Mouse (Mus musculus): Measurements from ENCODE around the gene Polr1e.
"Not testable (repeated sequence)": the region's sequence is repeated elsewhere in the genome, so short reads cannot be mapped to it uniquely, and the experiment has no call there.

Gene Polr1e

GRCm38 (mm10) chr4:45018452-45018980 lies at the start of gene Polr1e:
TSS of gene Polr1e (plus strand) at chr4:45018583.
- DNase-seq (ENCODE audit: extremely low read depth, low read depth, low spot score) = peak; percentile 45

- no peak for DNase-seq (ENCODE audit: extremely low read depth, low read depth, low spot score)
Measured at GRCm38 (mm10) chr4:44970056-44970455, 48.3 kb upstream of the Polr1e start.

GRCm38 (mm10) chr4:44970612-44971110 lies 47.7 kb upstream of the Polr1e start:
- DNase-seq (ENCODE audit: extremely low read depth, low read depth, low spot score) = no peak

- DNase-seq (ENCODE audit: extremely low read depth, low read depth, low spot score) = peak; percentile 36
Measured at GRCm38 (mm10) chr4:44973450-44973849, 44.9 kb upstream of the Polr1e start.

GRCm38 (mm10) chr4:44973871-44974270 lies 44.5 kb upstream of the Polr1e start:
- DNase-seq (ENCODE audit: extremely low read depth, low read depth, low spot score) = no peak

- DNase-seq (ENCODE audit: extremely low read depth, low read depth, low spot score) = no peak
Measured at GRCm38 (mm10) chr4:44974331-44974730, 44.1 kb upstream of the Polr1e start.

- DNase-seq (ENCODE audit: extremely low read depth, low read depth, low spot score) = no peak
Measured at GRCm38 (mm10) chr4:44976026-44976615, 42.3 kb upstream of the Polr1e start.

- DNase-seq (ENCODE audit: extremely low read depth, low read depth, low spot score) = no peak
Measured at GRCm38 (mm10) chr4:44976921-44977710, 41.3 kb upstream of the Polr1e start.

- DNase-seq (ENCODE audit: extremely low read depth, low read depth, low spot score) = no peak
Measured at GRCm38 (mm10) chr4:44978175-44978574, 40.2 kb upstream of the Polr1e start.

GRCm38 (mm10) chr4:44979794-44980338 lies 38.5 kb upstream of the Polr1e start:
- no peak for DNase-seq (ENCODE audit: extremely low read depth, low read depth, low spot score)

- no peak for DNase-seq (ENCODE audit: extremely low read depth, low read depth, low spot score)
Measured at GRCm38 (mm10) chr4:44981280-44981973, 37.0 kb upstream of the Polr1e start, which contains the start of gene Grhpr. TSS of gene Grhpr (plus strand) at chr4:44981395.

GRCm38 (mm10) chr4:44981974-44982287 lies 36.5 kb upstream of the Polr1e start:
- no peak for DNase-seq (ENCODE audit: extremely low read depth, low read depth, low spot score)

- no peak for DNase-seq (ENCODE audit: extremely low read depth, low read depth, low spot score)
Measured at GRCm38 (mm10) chr4:44982440-44983130, 35.8 kb upstream of the Polr1e start.

- DNase-seq (ENCODE audit: extremely low read depth, low read depth, low spot score) = no peak
Measured at GRCm38 (mm10) chr4:44983131-44983740, 35.1 kb upstream of the Polr1e start.

GRCm38 (mm10) chr4:44990560-44990959 lies 27.8 kb upstream of the Polr1e start:
- no peak for DNase-seq (ENCODE audit: extremely low read depth, low read depth, low spot score)

GRCm38 (mm10) chr4:44992330-44992729 lies 26.1 kb upstream of the Polr1e start:
- not testable (repeated sequence) for DNase-seq (ENCODE audit: extremely low read depth, low read depth, low spot score)

- DNase-seq (ENCODE audit: extremely low read depth, low read depth, low spot score) = not testable (repeated sequence)
Measured at GRCm38 (mm10) chr4:44993179-44993578, 25.2 kb upstream of the Polr1e start.

- no peak for DNase-seq (ENCODE audit: extremely low read depth, low read depth, low spot score)
Measured at GRCm38 (mm10) chr4:44993847-44994246, 24.5 kb upstream of the Polr1e start.

- DNase-seq (ENCODE audit: extremely low read depth, low read depth, low spot score) = no peak
Measured at GRCm38 (mm10) chr4:44994776-44995175, 23.6 kb upstream of the Polr1e start.

- DNase-seq (ENCODE audit: extremely low read depth, low read depth, low spot score) = no peak
Measured at GRCm38 (mm10) chr4:44998071-44998470, 20.3 kb upstream of the Polr1e start.
